Mouse (Mus musculus) ZHBTc4 (cell line): ENCODE data around the gene Slc17a5.

Source experiments
- DNase-seq: peaks from one replicate; pipeline ENCODE4 v3.0.0-alpha.2; 2011; ENCODE audit warnings: low read depth, low spot score

The Slc17a5 gene

DNA sequence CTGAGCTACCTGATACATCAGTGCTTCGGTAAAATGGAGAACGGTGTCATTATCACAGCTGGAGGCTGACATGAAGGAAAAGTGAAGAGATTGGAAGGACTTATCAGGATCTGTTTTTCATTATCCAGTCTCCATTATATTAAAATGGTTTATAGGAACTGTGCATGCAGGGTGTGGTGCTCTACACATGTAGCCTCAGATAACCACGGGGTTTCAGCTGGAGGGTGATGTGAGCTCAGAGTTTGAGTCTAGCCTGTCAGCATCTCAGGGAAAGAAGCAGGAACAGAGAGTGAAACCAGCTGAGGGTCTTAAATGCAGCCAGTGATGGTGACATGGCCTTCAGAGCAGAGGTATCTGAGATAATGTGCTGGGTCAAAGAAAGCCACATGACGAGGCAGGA, 28.4 kb downstream of the Slc17a5 start:
- no peak for DNase-seq

DNA sequence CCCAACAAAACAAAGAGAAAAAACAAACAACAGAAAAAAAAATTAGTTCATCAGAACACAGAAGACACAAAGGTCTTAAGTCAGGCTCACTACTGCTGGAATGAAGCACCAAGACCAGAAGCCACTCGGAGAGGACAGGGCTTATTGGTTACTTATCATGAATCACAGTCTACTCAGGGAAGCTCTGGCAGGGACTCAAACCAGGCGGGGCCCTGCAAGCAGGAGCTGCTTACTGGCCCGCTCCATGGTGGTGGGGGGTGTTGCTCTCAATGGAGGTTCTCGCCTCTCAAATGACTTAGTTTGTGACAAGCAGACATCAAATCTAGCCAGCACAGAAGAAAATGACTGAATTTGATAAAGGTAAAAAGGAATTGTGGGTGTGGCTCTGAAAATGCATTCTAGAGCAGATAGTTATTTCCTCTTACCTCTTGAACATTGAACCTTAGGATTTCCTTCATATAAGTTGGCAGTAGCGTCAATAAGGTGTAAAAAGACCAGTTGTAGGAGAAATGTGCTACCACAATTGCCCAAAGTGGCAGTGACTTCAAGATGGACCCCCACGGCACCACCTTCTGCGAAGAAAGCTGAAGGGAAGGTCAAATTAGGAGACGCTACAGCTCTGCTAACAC, 29.1 kb downstream of the Slc17a5 start:
- no peak for DNase-seq

DNA sequence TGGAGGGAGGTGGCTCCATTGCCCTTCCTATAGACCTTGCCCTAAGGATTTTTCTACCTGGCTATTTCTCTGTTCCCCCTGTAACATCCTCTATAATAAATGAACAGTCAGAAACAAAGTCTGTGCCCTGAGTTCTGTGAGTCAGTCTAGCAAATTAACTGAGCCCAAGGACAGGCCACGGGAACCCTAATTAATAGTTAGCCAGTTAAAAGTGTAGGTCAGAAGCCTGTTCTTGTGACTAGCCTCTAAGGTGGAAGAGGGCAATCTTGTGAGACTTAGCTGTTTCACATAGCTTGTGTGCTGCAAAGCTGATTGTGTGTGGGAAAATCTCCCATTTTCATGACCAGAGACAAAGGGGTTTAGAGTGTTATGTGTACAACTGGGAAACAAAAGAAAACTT, 30.8 kb downstream of the Slc17a5 start:
- DNase-seq = no peak

DNA sequence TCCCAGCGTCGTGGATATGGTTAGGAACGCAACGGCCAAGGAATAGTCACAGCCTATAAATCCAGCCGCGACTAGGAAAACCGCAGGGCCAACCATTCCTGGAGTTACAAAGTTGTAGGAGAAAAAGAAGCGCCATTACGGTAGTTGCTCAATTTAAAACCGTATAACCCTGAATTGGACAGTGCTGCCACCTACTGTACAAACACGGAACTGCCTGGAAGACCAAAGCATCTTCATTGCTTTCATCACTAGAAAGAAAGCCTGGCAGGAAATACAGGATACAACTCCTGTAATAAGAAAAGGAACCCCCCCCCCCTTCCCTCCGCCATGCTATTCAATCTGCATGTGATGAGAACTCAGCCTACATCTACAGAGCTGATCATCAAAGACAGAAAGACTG, 34.9 kb downstream of the Slc17a5 start:
- peak; percentile 89 for DNase-seq

DNA sequence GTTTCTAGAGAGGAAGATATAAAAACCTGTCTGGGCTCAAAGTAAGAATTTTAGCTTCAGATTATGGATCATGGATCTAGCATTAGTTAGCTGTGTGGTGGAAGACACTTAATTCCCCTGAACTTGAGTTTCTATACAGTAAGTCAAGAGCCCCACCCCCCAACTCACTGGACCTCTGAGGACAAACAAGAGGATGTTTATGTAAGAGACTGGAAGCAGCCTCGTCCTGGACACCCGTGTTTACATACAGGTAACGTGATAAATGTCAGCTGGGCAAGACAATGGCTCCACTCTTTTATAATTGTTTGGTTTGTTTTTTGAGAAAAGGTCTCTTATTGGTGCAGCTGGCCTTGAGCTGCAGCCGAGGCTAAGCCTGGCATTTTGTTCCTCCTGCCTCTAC, 36.1 kb downstream of the Slc17a5 start:
- DNase-seq = no peak

DNA sequence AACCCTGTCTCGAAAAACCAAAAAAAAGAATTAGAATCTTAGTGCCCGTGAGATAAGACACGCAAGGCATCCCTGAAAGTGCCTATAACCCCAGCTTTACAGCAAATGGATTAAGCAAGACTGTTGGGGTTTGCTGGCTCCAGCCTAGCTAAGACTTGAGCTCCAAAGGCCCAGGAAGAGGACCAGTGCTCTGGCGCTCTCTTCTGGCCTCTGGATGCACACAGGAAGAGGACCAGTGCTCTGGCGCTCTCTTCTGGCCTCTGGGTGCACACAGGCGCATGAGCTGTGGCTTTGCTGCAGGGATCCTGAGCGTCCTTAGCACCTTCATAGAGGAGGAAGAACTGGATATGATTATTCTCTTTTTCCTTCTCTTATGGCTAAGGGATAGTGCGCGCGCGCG, 40.1 kb downstream of the Slc17a5 start:
- DNase-seq = peak; percentile 44

DNA sequence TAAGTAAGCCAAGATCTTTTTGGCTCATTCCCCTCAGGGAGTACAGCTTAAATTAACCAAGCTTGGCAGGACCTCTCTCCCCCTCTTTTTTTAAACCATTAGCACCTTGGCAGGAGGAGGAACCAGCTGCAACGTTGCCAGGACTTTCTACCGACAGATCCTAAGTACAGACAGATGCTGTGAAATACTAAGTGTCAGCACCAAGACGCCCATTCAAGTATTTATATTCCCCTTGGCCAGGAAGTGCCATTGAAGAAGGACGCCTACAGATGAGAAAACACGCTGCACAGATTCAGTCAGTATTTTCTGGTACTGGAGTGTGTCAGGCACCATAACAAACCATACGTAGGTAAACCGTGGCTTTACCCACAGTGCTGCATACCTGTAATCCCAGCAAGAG, 40.9 kb downstream of the Slc17a5 start:
- DNase-seq = no peak

DNA sequence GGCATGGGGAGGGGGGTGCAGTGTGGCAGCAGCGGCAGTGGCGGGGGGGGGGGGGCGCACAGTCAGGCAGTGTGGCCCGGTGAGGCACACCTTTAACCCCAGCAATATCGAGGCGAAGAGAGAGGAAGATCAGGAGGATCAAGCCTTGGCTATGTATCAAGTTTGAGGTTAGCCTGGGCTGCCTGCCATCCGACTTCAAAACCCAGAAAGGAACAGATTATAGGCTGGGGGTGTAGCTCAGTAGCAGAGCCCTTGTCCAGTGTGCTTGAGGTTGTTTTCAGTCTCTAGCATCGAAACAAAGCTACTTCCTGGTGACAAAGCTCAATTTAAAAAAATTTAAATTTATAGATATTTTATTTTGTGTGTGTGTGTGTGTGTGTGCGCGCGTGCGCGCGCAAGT, 46.1 kb downstream of the Slc17a5 start:
- DNase-seq = no peak

DNA sequence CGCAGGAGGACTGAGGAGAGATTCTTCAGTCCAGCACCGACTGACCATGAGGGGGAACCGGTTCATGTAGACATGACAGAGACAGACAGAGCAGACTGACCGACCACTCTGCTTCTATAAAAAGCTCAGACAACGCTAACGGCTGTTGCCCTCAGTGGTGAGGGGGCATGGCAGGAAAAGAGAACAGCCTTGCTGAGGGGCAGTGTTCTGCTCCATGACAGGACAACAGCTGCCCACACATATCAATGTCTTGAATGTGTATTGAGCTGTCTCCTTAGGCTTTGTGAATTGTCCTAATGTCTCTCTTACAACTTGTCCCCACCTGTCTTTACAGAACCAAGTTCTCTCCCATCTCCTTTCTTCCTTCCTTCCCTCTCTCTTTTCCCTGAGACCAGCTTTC, 49.4 kb downstream of the Slc17a5 start:
- DNase-seq = no peak

DNA sequence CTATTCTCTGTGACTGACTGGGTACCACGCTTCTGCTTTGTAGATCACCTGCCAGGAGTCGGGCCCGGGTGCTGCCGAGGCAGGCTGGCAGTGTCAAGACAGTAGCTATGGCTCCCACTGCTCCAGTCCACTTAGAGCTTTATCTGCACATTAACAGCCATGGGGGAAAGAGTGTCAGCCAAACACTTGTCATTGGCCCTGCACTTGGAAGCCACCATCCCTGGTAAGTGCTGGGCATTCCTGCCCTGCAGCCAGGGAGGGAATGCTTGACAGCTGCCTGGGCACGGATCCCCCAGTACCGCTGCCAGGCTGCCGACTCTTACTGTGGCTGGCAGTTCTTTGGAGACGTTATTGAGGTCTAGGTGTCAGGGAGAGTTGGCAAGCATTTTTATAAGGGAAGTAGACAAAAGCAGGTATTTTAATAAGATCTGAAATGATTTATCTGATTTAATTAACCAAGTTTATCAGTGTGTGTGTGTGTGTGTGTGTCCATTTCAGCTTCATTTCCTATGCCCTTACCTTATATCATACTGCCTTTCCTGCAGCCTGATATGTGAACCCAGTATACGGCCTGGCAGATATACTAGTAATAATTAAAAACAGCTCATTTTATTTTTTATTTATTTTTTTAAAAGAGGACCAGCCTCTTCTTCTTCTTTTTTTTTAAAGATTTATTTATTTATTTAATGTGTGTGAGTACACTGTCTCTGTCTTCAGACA, 50.5 kb downstream of the Slc17a5 start:
- no peak for DNase-seq

DNA sequence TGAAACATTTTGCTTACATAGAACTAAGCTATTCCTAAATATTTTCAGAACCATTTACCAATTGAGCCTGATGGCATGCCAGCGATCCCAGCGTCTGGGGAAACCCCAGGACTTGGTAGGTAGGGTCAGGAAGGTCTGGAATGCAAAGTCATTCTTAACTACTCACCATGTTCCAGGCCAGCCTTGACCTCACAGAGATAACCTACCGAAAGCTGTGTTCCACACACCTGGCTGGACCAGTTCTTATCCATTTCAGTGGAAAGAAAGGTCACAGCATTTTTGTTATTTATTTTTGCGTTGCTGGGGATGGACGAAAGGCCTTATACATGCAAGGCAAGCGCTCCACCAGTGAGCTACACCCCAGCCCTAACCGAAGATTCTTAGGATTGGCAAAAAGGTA, 53.2 kb downstream of the Slc17a5 start:
- no peak for DNase-seq

DNA sequence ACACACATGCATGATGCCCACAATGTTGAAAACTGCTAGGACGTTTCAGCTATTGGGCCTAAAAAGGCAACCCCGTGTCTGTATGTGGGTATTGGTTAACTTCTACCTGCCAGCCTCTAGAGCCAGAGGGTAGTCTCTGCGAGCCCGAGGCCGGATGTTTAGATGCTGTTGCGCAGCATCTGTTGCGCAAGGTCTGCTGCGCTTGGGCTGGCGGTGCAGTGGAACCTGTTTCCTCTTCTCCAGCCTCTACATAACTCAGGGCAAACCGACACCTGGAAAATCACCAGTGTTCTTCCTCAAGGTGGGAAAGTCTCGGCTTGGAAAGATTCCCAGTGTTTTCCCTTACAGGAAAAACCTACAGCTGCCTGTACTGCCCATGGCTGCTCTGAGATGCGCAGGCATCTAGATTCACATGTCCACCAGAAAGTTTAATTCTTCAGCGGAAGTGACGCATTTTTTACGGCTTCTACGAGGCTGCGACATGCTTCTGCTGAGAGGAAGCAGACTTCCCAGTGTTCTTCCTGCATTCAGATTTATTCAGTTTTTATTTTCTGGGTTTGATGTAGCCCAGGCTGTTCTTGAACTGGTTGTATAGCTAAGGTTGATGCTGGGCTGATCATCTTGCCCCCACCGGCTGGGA, 54.4 kb downstream of the Slc17a5 start:
- no peak for DNase-seq

DNA sequence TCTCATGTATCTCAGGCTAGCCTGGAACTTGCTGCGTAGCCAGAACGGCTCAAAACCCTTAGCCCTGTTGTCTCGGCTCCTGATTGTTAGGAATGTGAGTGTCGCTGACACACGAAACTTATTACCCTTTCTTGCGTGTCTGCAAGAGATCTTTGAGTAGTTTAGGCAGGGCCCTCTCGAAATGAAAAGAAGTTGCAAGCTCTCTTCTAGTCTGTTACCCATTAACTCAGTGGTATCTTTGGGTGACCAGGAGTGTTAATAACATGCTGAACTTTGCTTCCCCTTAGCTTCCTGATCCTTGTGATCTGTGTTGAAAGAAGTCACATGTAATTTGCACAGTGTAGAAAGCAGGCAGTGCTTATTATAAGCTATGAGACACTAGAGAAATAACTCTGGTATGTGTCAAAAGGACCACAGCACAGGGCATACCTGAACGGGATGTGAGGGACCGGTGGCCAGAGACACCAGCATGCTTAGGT, 55.5 kb downstream of the Slc17a5 start:
- no peak for DNase-seq

DNA sequence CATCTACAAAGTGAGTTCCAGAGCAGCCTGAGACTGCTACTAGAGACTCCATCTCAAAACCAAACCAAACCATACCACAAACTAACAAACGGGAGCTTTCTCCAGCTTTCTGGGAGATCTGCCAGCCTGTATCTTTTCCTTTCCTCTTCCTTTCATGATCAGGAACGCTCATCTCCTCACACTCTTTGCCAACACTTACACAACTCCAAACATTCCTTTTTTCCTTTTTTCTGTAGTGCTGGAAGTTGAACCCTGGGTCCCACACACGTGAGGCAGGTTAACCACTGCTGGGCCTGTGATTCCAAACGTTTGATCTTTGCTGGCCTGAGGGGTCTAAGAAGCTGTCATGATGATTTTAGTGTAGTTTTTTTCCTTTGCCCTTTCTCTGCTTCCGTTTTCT, 56.0 kb downstream of the Slc17a5 start:
- no peak for DNase-seq

DNA sequence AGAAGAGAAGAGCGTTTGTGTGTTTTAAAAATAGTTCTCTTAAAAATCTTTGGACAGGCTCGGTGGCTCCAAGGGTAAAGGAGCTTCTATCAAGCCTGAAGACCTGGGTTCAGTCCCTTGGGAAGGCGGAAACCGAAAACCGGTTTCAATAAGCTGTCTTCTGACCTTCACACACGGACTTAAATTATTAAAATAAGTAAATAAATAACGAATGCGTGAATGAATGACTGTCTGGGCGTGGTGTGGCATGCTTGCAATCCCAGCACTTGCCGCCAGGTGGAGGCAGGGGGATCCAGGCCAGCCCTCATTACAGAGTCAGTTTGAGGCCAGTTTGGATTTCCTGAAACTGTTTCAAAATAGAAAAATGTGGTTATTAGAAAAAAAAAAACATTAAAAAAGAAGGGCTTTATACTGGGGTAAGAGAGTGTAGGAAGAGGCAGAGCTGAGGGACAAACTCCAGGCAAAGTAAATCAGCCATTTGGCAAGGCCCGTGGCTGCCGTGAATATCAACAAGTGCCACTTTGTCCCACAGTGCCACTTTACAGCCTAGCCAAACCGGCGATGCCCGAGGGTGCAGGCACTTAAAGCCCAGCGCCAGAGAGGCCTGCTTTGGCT, 60.0 kb downstream of the Slc17a5 start:
- DNase-seq = peak; percentile 81

DNA sequence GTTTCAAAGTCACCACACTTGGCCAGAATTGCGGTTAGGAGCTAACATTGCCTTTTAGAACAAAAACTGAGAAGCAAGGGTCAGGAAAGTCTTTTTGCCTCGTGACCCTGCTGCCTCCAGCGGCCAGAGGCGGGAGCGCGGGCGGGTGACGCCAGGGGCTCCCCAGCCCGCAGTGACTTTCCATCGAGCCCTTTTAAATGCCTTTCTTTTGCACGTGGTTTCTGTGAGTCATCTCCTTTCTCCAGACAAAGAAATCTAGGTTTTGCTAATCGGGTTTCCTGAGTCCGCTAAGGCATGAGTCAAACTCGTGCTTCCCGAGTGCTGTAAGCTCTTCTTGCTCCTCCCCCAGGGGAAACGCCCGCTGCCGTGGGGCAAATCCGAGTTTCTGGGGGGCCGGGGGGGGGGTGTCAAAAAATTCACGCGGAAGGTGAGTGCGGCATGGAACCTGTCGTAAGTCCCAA, 60.5 kb downstream of the Slc17a5 start:
- peak; percentile 96 for DNase-seq

DNA sequence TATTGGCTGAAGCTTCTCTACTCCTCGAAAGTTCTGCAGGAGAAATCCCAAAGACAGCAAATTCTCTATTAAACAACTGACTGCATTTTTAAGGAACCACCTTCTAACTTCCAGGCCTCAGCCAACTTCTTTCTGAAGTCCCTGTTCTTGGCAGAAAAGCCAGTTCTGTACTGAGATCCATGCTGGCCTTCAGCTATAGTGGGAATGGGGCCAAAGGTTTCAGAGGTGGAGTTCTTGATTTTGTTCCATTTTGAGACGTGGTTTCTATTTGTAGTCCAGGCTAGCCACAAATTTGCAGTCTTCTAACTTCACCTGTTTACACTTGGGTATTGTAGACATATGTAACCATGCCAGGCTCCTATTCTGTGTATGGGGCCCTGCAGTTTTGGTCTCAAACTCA, 61.6 kb downstream of the Slc17a5 start:
- no peak for DNase-seq

DNA sequence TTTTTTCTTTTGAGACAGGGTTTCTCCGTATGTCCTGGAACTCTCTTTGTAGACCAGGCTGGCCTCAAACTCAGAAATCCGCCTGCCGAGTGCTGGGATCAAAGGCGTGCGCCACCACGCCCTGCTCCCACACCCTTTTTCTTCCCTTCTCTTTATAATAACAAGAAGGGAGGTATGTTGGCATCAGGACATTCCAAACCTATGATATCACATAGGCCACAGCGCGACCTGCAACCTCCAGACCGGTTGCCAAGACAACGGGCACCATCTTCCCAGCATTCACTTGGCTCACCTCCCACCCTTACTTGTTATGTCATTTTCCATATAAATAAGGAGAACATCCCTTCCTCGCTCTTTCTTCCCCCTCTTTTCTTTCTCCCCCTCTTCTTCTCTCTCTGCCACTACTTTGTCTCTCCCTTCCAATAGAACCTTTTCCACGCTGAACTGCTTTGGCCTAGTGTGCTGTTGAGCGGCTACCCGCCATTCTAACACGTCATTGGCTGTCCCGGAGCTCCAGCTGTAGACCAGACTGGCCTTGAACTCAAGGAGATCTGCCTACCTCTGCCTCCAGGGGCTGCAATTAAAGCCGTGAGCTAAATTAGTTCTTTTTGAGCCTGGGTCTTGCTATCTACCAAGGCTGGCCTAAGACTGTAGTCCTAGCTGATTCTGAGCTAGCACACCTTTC, 62.2 kb downstream of the Slc17a5 start:
- DNase-seq = peak; percentile 83

DNA sequence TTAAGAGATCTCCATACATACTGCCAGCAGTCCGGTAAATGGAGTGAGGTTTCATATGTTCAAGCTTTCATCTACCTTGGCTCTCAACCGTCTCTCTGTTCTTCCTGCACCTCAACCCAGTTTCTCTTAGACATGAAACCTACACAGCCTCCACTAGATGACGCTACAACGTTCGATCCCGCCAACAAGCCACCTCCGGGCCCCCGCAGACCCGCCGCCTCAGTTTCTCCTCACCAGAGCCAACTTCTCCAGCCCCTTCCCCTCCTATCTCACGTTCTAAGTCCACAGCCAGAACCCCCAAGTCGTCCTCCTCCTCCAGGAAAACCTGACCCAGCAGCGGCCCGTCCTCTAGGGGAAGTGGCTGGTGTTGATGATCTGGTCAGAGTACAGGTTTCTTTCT, 66.2 kb downstream of the Slc17a5 start:
- DNase-seq = peak; percentile 76

DNA sequence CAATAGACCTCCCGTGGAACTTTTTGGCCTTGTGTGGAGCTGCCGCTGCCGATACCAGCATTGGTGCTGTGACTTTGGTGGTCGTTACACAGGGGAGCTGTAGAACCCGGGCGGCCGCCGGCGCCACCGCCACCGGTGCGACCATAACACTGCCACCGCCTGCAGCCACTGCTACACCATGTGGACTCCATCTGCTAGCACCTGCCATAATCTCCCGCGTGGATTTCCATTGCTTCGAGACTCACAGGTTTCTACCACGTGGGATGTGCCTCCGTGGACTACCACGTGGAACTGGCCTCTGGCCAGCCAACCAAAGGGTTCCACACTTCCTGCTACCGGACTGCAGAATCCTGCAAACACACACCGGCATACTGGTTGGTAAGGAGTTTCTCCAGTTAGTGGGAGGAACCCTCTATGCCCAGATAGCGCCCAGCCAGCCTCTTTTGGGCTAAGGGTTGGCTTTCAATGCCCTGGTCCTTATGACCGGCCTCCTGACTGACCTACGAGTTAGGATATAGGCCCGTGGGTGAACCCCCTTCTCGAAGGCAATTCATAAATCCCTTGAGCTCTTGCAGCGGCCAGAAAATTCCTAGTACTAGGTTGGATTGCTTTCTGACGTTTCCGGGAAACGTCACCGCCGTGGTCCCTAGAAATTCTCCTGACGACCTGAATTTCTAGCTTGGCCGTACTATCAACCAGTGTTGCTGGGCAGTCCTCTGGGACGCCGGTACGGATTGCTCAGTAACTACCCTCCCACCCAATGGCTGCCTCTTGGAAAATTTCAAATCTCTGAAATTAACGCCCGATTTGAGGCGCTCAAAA, 66.8 kb downstream of the Slc17a5 start:
- DNase-seq = peak; percentile 52
